Mouse (Mus musculus): Measurements from ENCODE around the gene Olfr91. TPM values are rescaled to one million over a fixed set of nuclear protein-coding genes. Genes with fewer than 3 reads are reported as not detected.
"Not testable (repeated sequence)": the region's sequence is repeated elsewhere in the genome, so short reads cannot be mapped to it uniquely, and the experiment has no call there.

The Olfr91 gene
- polyA plus RNA-seq (2015; fragmentation: Nextera tagmentation; extraction: Ambion mirVana), result not detected in 2 replicates

GRCm38 (mm10) chr17:37098178-37098577 lies at the start of gene Olfr91:
TSS of gene Olfr91 (minus strand) at chr17:37098278.
- H3K36me3 ChIP-seq (ENCODE audit: control insufficient read depth, insufficient read depth), result no peaks in the 10 kb centered on the region
- ATAC-seq, result no peak
- 86% methylated on average over 1 of the region's 1 CpGs for WGBS

DNA sequence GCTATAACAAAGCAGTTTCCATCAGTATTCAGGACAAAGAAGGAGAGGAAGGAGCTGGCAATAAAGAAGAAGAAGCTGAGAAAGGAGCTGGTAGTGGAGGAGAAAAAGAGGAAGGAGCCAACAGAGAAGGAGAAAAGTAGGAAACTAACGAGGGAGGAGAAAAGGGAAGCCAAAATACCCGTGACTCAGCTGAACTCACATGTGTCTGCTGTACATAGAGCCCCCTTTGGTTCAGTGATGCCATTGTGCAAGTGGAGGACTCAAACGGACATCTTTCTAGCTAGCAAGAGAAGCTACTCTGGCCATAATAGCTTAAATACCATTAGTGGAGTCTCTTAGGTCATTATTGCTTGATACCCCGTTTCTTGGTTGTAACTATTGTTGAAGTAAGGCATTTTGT lies 33.3 kb upstream of the Olfr91 start:
- not testable (repeated sequence) for H3K27me3 ChIP-seq (replicated peaks; ENCODE audit: control insufficient read depth, insufficient read depth, low read length); H3K9me3 ChIP-seq (ENCODE audit: control insufficient read depth, low read length); H3K4me2 ChIP-seq (ENCODE audit: low read length); H3K9ac ChIP-seq (replicated peaks; ENCODE audit: low read depth, low read length); H3K27ac ChIP-seq (ENCODE audit: low read length); ATAC-seq; H3K4me1 ChIP-seq (replicated peaks; ENCODE audit: control insufficient read depth, insufficient read depth, low read length); H3K4me3 ChIP-seq (replicated peaks; ENCODE audit: low read length); H3K36me3 ChIP-seq (ENCODE audit: control insufficient read depth, insufficient read depth)
- 57% methylated on average over 4 of the region's 4 CpGs for WGBS

More at GRCm38 (mm10) chr17:37098178-37098577, at the start of gene Olfr91:
- H3K9me3 ChIP-seq (ENCODE audit: control insufficient read depth, low read length), result no peaks in the 10 kb centered on the region
- no peak within 1 kb of the TSS for H3K27ac ChIP-seq (ENCODE audit: low read length)
- no peak within 1 kb of the TSS for H3K4me2 ChIP-seq (ENCODE audit: low read length)
- no peaks in the 10 kb centered on the region for H3K4me1 ChIP-seq (replicated peaks; ENCODE audit: control insufficient read depth, insufficient read depth, low read length)
- no peak within 1 kb of the TSS for H3K4me3 ChIP-seq (replicated peaks; ENCODE audit: low read length)
- H3K27me3 ChIP-seq (replicated peaks; ENCODE audit: control insufficient read depth, insufficient read depth, low read length), result no peaks in the 10 kb centered on the region
- H3K9ac ChIP-seq (replicated peaks; ENCODE audit: low read depth, low read length), result no peak within 1 kb of the TSS

- no peaks in the 10 kb centered on the region for H3K4me1 ChIP-seq (replicated peaks; ENCODE audit: control insufficient read depth, insufficient read depth, low read length)
- WGBS, result 92% methylated on average over 2 of the region's 2 CpGs
- no peak for ATAC-seq
Observed at GRCm38 (mm10) chr17:37119988-37120387, 21.9 kb upstream of the Olfr91 start, which contains the start of gene Olfr92. TSS of gene Olfr92 (minus strand) at chr17:37120088.

GRCm38 (mm10) chr17:37093289-37093688 lies 4.8 kb downstream of the Olfr91 start:
- no peak overlapping the region for H3K9ac ChIP-seq (replicated peaks; ENCODE audit: low read depth, low read length)
- no peaks in the 10 kb centered on the region for H3K27me3 ChIP-seq (replicated peaks; ENCODE audit: control insufficient read depth, insufficient read depth, low read length)
- H3K9me3 ChIP-seq (ENCODE audit: control insufficient read depth, low read length), result no peaks in the 10 kb centered on the region
- 75% methylated on average over 5 of the region's 5 CpGs for WGBS
- H3K36me3 ChIP-seq (ENCODE audit: control insufficient read depth, insufficient read depth), result no peaks in the 10 kb centered on the region
- ATAC-seq, result no peak
- no peaks in the 10 kb centered on the region for H3K4me1 ChIP-seq (replicated peaks; ENCODE audit: control insufficient read depth, insufficient read depth, low read length)
- H3K27ac ChIP-seq (ENCODE audit: low read length), result no peak overlapping the region
- no peak overlapping the region for H3K4me3 ChIP-seq (replicated peaks; ENCODE audit: low read length)
- H3K4me2 ChIP-seq (ENCODE audit: low read length), result no peak overlapping the region

More at GRCm38 (mm10) chr17:37119988-37120387, 21.9 kb upstream of the Olfr91 start, which contains the start of gene Olfr92:
- Histone ChIP-seq H3K27me3 (replicated peaks; ENCODE audit: control insufficient read depth, insufficient read depth, low read length) (no peaks in the 10 kb centered on the region), H3K27ac (ENCODE audit: low read length) (no peak within 1 kb of the TSS), H3K4me2 (ENCODE audit: low read length) (no peak within 1 kb of the TSS), H3K9ac (replicated peaks; ENCODE audit: low read depth, low read length) (no peak within 1 kb of the TSS), H3K4me3 (replicated peaks; ENCODE audit: low read length) (no peak within 1 kb of the TSS), H3K36me3 (ENCODE audit: control insufficient read depth, insufficient read depth) (no peaks in the 10 kb centered on the region), H3K9me3 (ENCODE audit: control insufficient read depth, low read length) (no peaks in the 10 kb centered on the region)

- no peak overlapping the region for H3K27ac ChIP-seq (ENCODE audit: low read length)
- H3K27me3 ChIP-seq (replicated peaks; ENCODE audit: control insufficient read depth, insufficient read depth, low read length), result no peaks in the 10 kb centered on the region
- no peak overlapping the region for H3K4me3 ChIP-seq (replicated peaks; ENCODE audit: low read length)
- no peaks in the 10 kb centered on the region for H3K4me1 ChIP-seq (replicated peaks; ENCODE audit: control insufficient read depth, insufficient read depth, low read length)
- H3K9me3 ChIP-seq (ENCODE audit: control insufficient read depth, low read length), result no peaks in the 10 kb centered on the region
- WGBS, result 80% methylated on average over 1 of the region's 1 CpGs
- H3K9ac ChIP-seq (replicated peaks; ENCODE audit: low read depth, low read length), result no peak overlapping the region
- no peaks in the 10 kb centered on the region for H3K36me3 ChIP-seq (ENCODE audit: control insufficient read depth, insufficient read depth)
- ATAC-seq, result no peak
- no peak overlapping the region for H3K4me2 ChIP-seq (ENCODE audit: low read length)
Observed at GRCm38 (mm10) chr17:37092198-37092597, 5.9 kb downstream of the Olfr91 start.

- H3K9me3 ChIP-seq (ENCODE audit: control insufficient read depth, low read length), result no peaks in the 10 kb centered on the region
- no peaks in the 10 kb centered on the region for H3K27me3 ChIP-seq (replicated peaks; ENCODE audit: control insufficient read depth, insufficient read depth, low read length)
- no peaks in the 10 kb centered on the region for H3K4me1 ChIP-seq (replicated peaks; ENCODE audit: control insufficient read depth, insufficient read depth, low read length)
- H3K9ac ChIP-seq (replicated peaks; ENCODE audit: low read depth, low read length), result no peak within 1 kb of the TSS
- no peaks in the 10 kb centered on the region for H3K36me3 ChIP-seq (ENCODE audit: control insufficient read depth, insufficient read depth)
- H3K27ac ChIP-seq (ENCODE audit: low read length), result no peak within 1 kb of the TSS
- H3K4me3 ChIP-seq (replicated peaks; ENCODE audit: low read length), result no peak within 1 kb of the TSS
- H3K4me2 ChIP-seq (ENCODE audit: low read length), result no peak within 1 kb of the TSS
- ATAC-seq, result no peak
Observed at GRCm38 (mm10) chr17:37088399-37088798, 9.7 kb downstream of the Olfr91 start, which contains the start of gene Olfr90. TSS of gene Olfr90 (minus strand) at chr17:37088499.

DNA sequence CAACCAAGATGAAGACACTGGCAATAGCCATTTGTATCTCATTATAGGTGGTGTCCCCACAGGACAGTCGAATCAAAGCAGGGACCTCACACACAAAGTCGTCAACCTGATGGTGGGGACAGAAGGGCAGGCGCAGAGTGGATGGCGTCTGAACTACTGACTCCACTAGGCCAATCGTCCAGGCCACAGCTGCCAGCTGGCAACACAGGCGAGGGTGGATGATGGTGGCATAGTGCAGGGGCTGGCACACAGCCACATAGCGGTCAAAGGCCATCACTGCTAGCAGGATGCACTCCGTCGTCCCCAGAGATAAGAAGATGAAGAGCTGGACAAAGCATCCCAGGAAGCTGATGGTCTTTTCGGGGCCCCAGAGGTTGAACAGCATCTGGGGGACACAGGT lies 12.5 kb downstream of the Olfr91 start:
- WGBS, result 82% methylated on average over 10 of the region's 10 CpGs
- no peaks in the 10 kb centered on the region for H3K9me3 ChIP-seq (ENCODE audit: control insufficient read depth, low read length)
- no peak overlapping the region for H3K4me3 ChIP-seq (replicated peaks; ENCODE audit: low read length)
- ATAC-seq, result no peak
- H3K9ac ChIP-seq (replicated peaks; ENCODE audit: low read depth, low read length), result no peak overlapping the region
- no peaks in the 10 kb centered on the region for H3K36me3 ChIP-seq (ENCODE audit: control insufficient read depth, insufficient read depth)
- no peak overlapping the region for H3K27ac ChIP-seq (ENCODE audit: low read length)
- H3K4me1 ChIP-seq (replicated peaks; ENCODE audit: control insufficient read depth, insufficient read depth, low read length), result no peaks in the 10 kb centered on the region
- H3K27me3 ChIP-seq (replicated peaks; ENCODE audit: control insufficient read depth, insufficient read depth, low read length), result no peaks in the 10 kb centered on the region
- H3K4me2 ChIP-seq (ENCODE audit: low read length), result no peak overlapping the region

- no peak overlapping the region for H3K4me3 ChIP-seq (replicated peaks; ENCODE audit: low read length)
- no peaks in the 10 kb centered on the region for H3K36me3 ChIP-seq (ENCODE audit: control insufficient read depth, insufficient read depth)
- no peak overlapping the region for H3K27ac ChIP-seq (ENCODE audit: low read length)
- no peaks in the 10 kb centered on the region for H3K9me3 ChIP-seq (ENCODE audit: control insufficient read depth, low read length)
- no peak overlapping the region for H3K4me2 ChIP-seq (ENCODE audit: low read length)
- 67% methylated on average over 5 of the region's 5 CpGs for WGBS
- no peaks in the 10 kb centered on the region for H3K27me3 ChIP-seq (replicated peaks; ENCODE audit: control insufficient read depth, insufficient read depth, low read length)
- no peak overlapping the region for H3K9ac ChIP-seq (replicated peaks; ENCODE audit: low read depth, low read length)
- peaks cover 4% of the 10 kb centered on the region for H3K4me1 ChIP-seq (replicated peaks; ENCODE audit: control insufficient read depth, insufficient read depth, low read length)
- no peak for ATAC-seq
Observed at GRCm38 (mm10) chr17:37084632-37085031, 13.4 kb downstream of the Olfr91 start.

- Histone ChIP-seq H3K36me3 (ENCODE audit: control insufficient read depth, insufficient read depth) (no peaks in the 10 kb centered on the region), H3K4me1 (replicated peaks; ENCODE audit: control insufficient read depth, insufficient read depth, low read length) (peaks cover 16% of the 10 kb centered on the region), H3K4me2 (ENCODE audit: low read length) (no peak overlapping the region), H3K4me3 (replicated peaks; ENCODE audit: low read length) (no peak overlapping the region), H3K9ac (replicated peaks; ENCODE audit: low read depth, low read length) (no peak overlapping the region), H3K27ac (ENCODE audit: low read length) (no peak overlapping the region), H3K9me3 (ENCODE audit: control insufficient read depth, low read length) (no peaks in the 10 kb centered on the region), H3K27me3 (replicated peaks; ENCODE audit: control insufficient read depth, insufficient read depth, low read length) (no peaks in the 10 kb centered on the region)
- 7% methylated on average over 8 of the region's 8 CpGs for WGBS
- ATAC-seq, result peak; percentile 56
Observed at GRCm38 (mm10) chr17:37083327-37083726, 14.8 kb downstream of the Olfr91 start.

GRCm38 (mm10) chr17:37081659-37082058 lies 16.4 kb downstream of the Olfr91 start:
- H3K9me3 ChIP-seq (ENCODE audit: control insufficient read depth, low read length), result no peaks in the 10 kb centered on the region
- H3K27me3 ChIP-seq (replicated peaks; ENCODE audit: control insufficient read depth, insufficient read depth, low read length), result no peaks in the 10 kb centered on the region
- H3K9ac ChIP-seq (replicated peaks; ENCODE audit: low read depth, low read length), result no peak overlapping the region
- H3K4me1 ChIP-seq (replicated peaks; ENCODE audit: control insufficient read depth, insufficient read depth, low read length), result peaks cover 16% of the 10 kb centered on the region
- H3K36me3 ChIP-seq (ENCODE audit: control insufficient read depth, insufficient read depth), result no peaks in the 10 kb centered on the region
- WGBS, result 95% methylated on average over 4 of the region's 4 CpGs
- H3K4me3 ChIP-seq (replicated peaks; ENCODE audit: low read length), result no peak overlapping the region
- H3K27ac ChIP-seq (ENCODE audit: low read length), result no peak overlapping the region
- ATAC-seq, result no peak
- no peak overlapping the region for H3K4me2 ChIP-seq (ENCODE audit: low read length)
